Mouse (Mus musculus): Measurements from ENCODE around the gene Krtap5-3.

GRCm38 (mm10) chr7:142211559-142211958 lies 10.4 kb downstream of the Krtap5-3 start, which contains the start of gene Gm7579:
- TF ChIP-seq POLR2A (IDR thresholded peaks at IDR 0.05; ENCODE audit: control insufficient read depth, low read depth, low read length) (no peak), CTCF (IDR thresholded peaks at IDR 0.05; ENCODE audit: control insufficient read depth, insufficient read depth, insufficient replicate concordance, low read depth, low read length) (no peak)
